Mouse (Mus musculus) small intestine, adult 2 months (tissue): ENCODE measurements around the gene Tenm3. TPM values are rescaled to one million over a fixed set of nuclear protein-coding genes. Genes with fewer than 3 reads are reported as not detected.

Experiments used
- H3K27ac ChIP-seq: fragments of 200-500 bp; 2 replicates; pipeline ENCODE4 v1.5.1; 2012; ENCODE audit warnings: low read depth, low read length, control low read depth, inconsistent platforms; ENCODE audit not compliant: insufficient read depth
- H3K27me3 ChIP-seq: fragments of 200-500 bp; 2 replicates; pipeline ENCODE4 v1.6.1; 2012; ENCODE audit warnings: mild to moderate bottlenecking, moderate library complexity, low read length, inconsistent platforms; ENCODE audit not compliant: control insufficient read depth, insufficient read depth
- H3K36me3 ChIP-seq: fragments of 200-500 bp; 2 replicates; pipeline ENCODE4 v1.6.1; 2012; ENCODE audit warnings: mild to moderate bottlenecking, low read length, control low read depth, inconsistent platforms; ENCODE audit not compliant: control insufficient read depth, insufficient read depth
- H3K4me1 ChIP-seq: fragments of 200-500 bp; 2 replicates; pipeline ENCODE4 v1.6.1; 2012; ENCODE audit warnings: low read length, inconsistent platforms, mixed read lengths; ENCODE audit not compliant: control insufficient read depth, insufficient read depth, insufficient read length
- H3K4me3 ChIP-seq: fragments of 200-500 bp; 2 replicates; pipeline ENCODE4 v1.5.1; 2012; ENCODE audit warnings: low read depth, mild to moderate bottlenecking, control low read depth, inconsistent platforms, low read length, moderate library complexity
- CTCF ChIP-seq: fragments of 200-500 bp; IDR thresholded peaks from 2 replicates; pipeline ENCODE4 v1.5.1; 2012; ENCODE audit warnings: low read depth, mild to moderate bottlenecking, control low read depth, inconsistent platforms, low read length, moderate library complexity, mixed read lengths; ENCODE audit not compliant: insufficient replicate concordance, insufficient read length; ENCODE audit errors: extremely low read depth
- POLR2A ChIP-seq: fragments of 200-500 bp; IDR thresholded peaks from 2 replicates; pipeline ENCODE4 v1.6.1; 2012; ENCODE audit warnings: low read depth, mild to moderate bottlenecking, control low read depth, inconsistent platforms, low read length, moderate library complexity
- WGBS: fragments of 180-500 bp; shearing (Covaris S2); methylation state at CpG from one replicate; pipeline ENCODE4 v1.1.7; 2018; 5-methylcytosine and 5-hydroxymethylcytosine counted together
- polyA plus RNA-seq: library from polyadenylated mRNA; depleted of rRNA; stranded (reverse); fragments of >200 nt; gene quantifications from 2 replicates; pipeline ENCODE4 v1.2.3, GENCODE M21; 2012

Gene Tenm3
- polyA plus RNA-seq, 1 experiment = 1.6 TPM

DNA sequence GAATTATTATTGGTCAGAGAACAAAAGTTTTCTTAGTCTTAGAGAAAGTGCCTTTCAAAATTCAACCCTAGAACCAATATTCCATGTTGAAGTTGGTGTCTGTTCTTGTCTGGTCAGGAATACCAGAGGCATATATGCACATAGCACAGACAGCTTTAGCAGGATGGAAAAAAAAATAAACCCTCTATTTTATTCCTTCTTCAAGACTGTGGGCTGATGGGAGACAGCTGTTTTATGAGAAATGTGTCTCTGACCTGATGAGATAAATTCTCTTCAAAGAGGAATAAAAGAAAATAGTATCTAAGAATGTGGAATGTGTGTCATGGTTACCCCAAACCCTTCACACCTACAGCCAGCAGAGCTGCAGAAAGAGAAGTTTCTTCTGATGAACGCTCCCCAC, 173.4 kb downstream of the Tenm3 start:
- TF ChIP-seq CTCF (no peak), POLR2A (no peak)
- 76% methylated on average over 1 of the region's 1 CpGs for WGBS

DNA sequence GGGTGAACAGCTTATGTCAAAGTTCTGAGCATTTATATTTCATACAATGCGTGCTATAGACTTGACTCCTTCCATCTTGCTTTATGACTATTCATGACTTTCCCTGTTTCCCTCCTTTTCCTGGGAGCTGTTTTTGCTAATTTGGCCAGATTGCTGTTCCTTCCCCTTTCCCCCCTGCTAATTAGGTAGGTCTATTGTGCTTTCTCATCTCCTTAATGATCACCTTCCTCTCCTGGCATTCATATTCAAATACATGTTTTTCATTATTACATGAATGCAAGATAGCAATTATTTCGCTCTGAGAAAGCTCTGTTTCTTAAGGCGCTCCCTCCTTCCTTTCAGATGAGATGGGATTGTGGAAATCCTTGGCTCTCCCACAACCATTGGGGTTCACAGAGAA, 178.6 kb downstream of the Tenm3 start:
- no peak for TF ChIP-seq CTCF
- no peak for TF ChIP-seq POLR2A
- no peak overlapping the region for H3K27ac ChIP-seq
- 93% methylated on average over 3 of the region's 3 CpGs for WGBS
- H3K4me3 ChIP-seq = no peak overlapping the region
- H3K36me3 ChIP-seq = no peaks in the 10 kb centered on the region
- H3K27me3 ChIP-seq = no peaks in the 10 kb centered on the region
- peaks cover 3% of the 10 kb centered on the region; the same call in 1 of the 2 replicates for H3K4me1 ChIP-seq

More for the DNA sequence above, 173.4 kb downstream of the Tenm3 start:
- Histone ChIP-seq H3K4me1 (peaks cover 3% of the 10 kb centered on the region; the same call in 1 of the 2 replicates), H3K27me3 (no peaks in the 10 kb centered on the region), H3K36me3 (no peaks in the 10 kb centered on the region), H3K27ac (no peak overlapping the region), H3K4me3 (no peak overlapping the region)

DNA sequence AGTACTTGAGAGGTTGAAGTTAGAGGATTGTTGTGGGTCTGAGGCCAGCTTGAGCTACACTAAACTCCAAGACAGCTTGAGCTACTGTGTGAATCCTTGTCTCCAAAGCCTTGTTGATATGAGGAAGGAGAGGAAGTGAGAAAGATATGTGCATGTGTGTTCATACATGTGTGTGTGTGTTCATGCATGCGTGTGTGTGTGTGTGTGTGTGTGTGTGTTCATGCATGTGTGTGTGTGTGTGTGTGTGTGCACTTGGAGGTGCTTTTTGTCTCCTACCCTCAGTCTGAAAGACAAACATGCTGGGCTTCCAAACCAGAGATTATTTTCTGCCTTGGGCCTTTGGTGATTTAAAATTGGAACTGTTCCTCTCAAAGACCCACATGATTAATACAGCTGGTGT, 184.5 kb downstream of the Tenm3 start:
- Histone ChIP-seq H3K27ac (no peak overlapping the region), H3K27me3 (no peaks in the 10 kb centered on the region; the same call in 1 of the 2 replicates), H3K4me1 (no peaks in the 10 kb centered on the region), H3K4me3 (no peak overlapping the region), H3K36me3 (no peaks in the 10 kb centered on the region)
- WGBS = 90% methylated on average over 1 of the region's 1 CpGs
- TF ChIP-seq CTCF (no peak), POLR2A (no peak)

DNA sequence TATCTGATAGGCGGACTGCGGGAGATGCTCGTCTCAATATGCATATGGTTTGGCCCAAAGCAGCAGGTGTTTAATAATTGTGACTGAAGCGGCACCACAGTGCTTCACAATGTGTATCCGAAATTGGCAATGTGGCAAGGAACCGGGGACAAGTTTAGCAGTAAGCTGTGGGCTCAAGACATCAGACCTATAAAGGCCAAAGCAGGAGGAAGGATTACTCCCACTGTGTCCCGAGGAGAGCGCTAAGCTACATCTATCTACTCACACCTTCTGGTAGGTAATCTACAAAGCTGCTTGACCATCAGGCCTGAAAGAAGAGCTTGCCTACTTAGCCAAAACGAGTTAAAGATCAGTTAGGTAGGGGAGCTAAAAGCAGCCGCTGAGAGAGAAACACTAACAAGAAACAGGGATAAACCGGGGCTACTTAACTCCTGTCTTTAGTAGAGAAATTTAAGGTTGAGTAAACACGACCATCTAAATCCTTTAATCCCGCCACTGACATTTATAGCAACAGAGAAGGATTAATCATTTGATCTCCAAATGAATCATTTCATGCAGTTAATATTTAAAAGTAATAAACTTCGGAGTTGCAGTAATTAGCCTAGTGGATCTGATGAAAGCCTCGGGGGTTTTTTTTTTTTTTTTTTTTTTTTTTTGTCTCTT, 188.2 kb downstream of the Tenm3 start:
- no peak overlapping the region for H3K4me3 ChIP-seq
- no peak overlapping the region for H3K27ac ChIP-seq
- 44% methylated on average over 15 of the region's 15 CpGs for WGBS
- H3K4me1 ChIP-seq = no peaks in the 10 kb centered on the region
- H3K36me3 ChIP-seq = no peaks in the 10 kb centered on the region
- no peaks in the 10 kb centered on the region; the same call in 1 of the 2 replicates for H3K27me3 ChIP-seq
- TF ChIP-seq POLR2A (no peak), CTCF (no peak)

DNA sequence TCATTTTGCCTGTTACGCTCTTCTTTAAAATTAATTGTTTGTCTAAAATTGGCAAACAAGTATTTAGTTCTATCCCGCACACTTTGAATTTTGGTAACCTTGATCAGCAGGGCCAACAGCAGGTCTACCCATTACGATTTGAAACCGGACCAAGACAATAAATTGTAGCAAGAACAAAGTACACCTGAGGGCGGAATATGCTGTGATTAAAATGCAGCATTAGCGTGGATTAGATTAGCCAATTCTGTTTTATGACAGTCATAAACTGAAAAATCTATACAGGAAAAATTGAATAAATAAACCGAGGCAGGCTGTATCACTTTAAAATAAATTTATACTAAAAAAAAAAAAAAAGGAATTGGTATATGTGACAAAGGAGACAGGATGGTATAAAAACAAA, 193.9 kb downstream of the Tenm3 start:
- no peak for TF ChIP-seq POLR2A
- TF ChIP-seq CTCF = no peak
- H3K36me3 ChIP-seq = no peaks in the 10 kb centered on the region
- no peak overlapping the region for H3K4me3 ChIP-seq
- no peaks in the 10 kb centered on the region for H3K27me3 ChIP-seq
- peaks cover 2% of the 10 kb centered on the region; the same call in 1 of the 2 replicates for H3K4me1 ChIP-seq
- no peak overlapping the region for H3K27ac ChIP-seq
- WGBS = 32% methylated on average over 7 of the region's 7 CpGs

DNA sequence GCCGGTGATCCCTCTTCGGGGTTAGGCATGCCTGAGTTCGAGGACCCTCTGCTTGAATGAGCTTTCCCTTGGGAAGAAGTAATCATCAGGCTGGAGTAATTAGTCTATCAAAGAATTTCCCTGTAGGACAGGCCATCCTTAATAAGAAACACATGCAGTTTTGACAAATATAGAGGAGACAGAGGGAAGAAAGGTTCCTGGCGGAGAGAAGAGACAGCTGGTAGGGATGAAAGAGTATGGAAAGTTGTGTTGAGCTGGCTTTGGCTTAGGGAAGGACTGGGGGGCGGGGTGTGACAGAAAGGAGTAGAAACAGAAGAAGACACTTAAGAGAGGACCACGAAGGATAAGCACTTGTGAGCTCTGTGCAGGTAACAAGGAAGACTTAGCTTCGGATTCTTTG, 194.3 kb downstream of the Tenm3 start:
- peaks cover 2% of the 10 kb centered on the region; the same call in 1 of the 2 replicates for H3K4me1 ChIP-seq
- no peaks in the 10 kb centered on the region for H3K27me3 ChIP-seq
- no peak overlapping the region for H3K4me3 ChIP-seq
- TF ChIP-seq POLR2A (no peak), CTCF (no peak)
- WGBS = 70% methylated on average over 7 of the region's 7 CpGs
- no peak overlapping the region for H3K27ac ChIP-seq
- no peaks in the 10 kb centered on the region for H3K36me3 ChIP-seq

DNA sequence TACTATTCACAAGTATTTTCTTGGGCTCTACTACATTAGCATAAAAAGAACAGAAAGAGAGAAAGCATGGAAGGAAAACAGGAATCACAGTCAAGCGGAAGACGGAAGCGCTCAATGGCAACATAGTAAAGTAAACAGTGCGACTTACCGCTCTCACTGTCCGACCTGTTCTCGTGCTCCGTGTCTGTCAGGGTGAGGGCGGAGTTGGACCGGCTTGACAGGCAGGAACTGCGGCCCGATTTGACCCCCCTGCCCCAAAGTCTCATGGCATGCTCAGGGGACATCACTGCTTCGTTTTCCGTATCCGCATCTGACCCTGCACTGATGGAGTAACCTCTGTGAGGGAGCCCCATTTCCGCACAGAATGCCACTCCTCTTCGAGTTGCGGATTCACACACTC, 197.6 kb downstream of the Tenm3 start:
- peak overlapping the region; percentile 47 for H3K4me3 ChIP-seq
- WGBS = 52% methylated on average over 18 of the region's 18 CpGs
- H3K36me3 ChIP-seq = no peaks in the 10 kb centered on the region
- H3K27me3 ChIP-seq = no peaks in the 10 kb centered on the region
- peaks cover 2% of the 10 kb centered on the region; the same call in 1 of the 2 replicates for H3K4me1 ChIP-seq
- TF ChIP-seq POLR2A = no peak
- TF ChIP-seq CTCF = no peak
- no peak overlapping the region for H3K27ac ChIP-seq
